Mouse (Mus musculus) testis, adult 2 months (tissue): ENCODE results near the gene Nt5c2. TPM values are rescaled to one million over a fixed set of nuclear protein-coding genes. Genes with fewer than 3 reads are reported as not detected.
"Not testable (repeated sequence)": the region's sequence is repeated elsewhere in the genome, so short reads cannot be mapped to it uniquely, and the experiment has no call there.

Experiments
- H3K27ac ChIP-seq: fragments of 200-500 bp; 2 replicates; pipeline ENCODE4 v1.5.1; 2012; ENCODE audit warnings: low read depth, low read length; ENCODE audit not compliant: control insufficient read depth, insufficient read depth
- H3K27me3 ChIP-seq: fragments of 200-500 bp; 2 replicates; pipeline ENCODE4 v1.6.1; 2012; ENCODE audit warnings: mild to moderate bottlenecking, low read length, moderate library complexity; ENCODE audit not compliant: control insufficient read depth, insufficient read depth
- H3K36me3 ChIP-seq: fragments of 200-500 bp; 2 replicates; pipeline ENCODE4 v1.6.1; 2012; ENCODE audit warnings: mild to moderate bottlenecking, low read length; ENCODE audit not compliant: control insufficient read depth, insufficient read depth
- H3K4me1 ChIP-seq: fragments of 200-500 bp; 2 replicates; pipeline ENCODE4 v1.6.1; 2012; ENCODE audit warnings: low read length; ENCODE audit not compliant: control insufficient read depth, insufficient read depth
- H3K4me3 ChIP-seq: fragments of 200-500 bp; 2 replicates; pipeline ENCODE4 v1.5.1; 2012; ENCODE audit warnings: low read depth, mild to moderate bottlenecking, low read length, moderate library complexity, mixed read lengths; ENCODE audit not compliant: control insufficient read depth
- CTCF ChIP-seq: fragments of 200-500 bp; IDR thresholded peaks from 2 replicates; pipeline ENCODE4 v1.5.1; 2012; ENCODE audit warnings: low read depth, mild to moderate bottlenecking, inconsistent platforms, low read length, moderate library complexity; ENCODE audit not compliant: control insufficient read depth, insufficient read depth, insufficient replicate concordance
- POLR2A ChIP-seq: fragments of 200-500 bp; IDR thresholded peaks from 2 replicates; pipeline ENCODE4 v1.6.1; 2012; ENCODE audit warnings: low read depth, mild to moderate bottlenecking, inconsistent platforms, low read length, moderate library complexity; ENCODE audit not compliant: control insufficient read depth
- polyA plus RNA-seq: library from polyadenylated mRNA; depleted of rRNA; stranded (reverse); fragments of >200 nt; gene quantifications from 2 replicates; pipeline ENCODE4 v1.2.3, GENCODE M21; 2012

The Nt5c2 gene
- polyA plus RNA-seq, 1 experiment, result 38.6 TPM

DNA sequence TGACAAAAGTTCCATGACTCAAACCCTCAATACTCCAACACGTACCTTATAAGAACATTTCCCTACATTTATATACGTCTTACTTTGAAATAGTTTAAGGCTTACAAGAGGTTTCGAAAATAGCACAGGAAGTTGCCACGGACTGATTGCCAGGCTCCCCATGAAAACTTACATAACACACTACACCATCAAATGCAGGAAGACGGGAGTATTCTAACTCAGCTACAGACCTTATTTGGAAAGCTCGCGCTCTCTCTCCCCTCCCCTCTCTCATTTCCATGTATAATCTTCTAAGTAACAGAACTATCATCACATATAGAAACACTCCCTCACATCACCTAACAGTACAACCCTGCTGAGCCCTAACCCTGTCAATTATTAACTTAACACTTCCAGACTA lies 5.5 kb downstream of the Nt5c2 start:
- H3K36me3 ChIP-seq, result no peaks in the 10 kb centered on the region
- H3K27ac ChIP-seq, result no peak overlapping the region
- no peak overlapping the region for H3K4me3 ChIP-seq
- TF ChIP-seq CTCF (no peak), POLR2A (no peak)
- peaks cover 6% of the 10 kb centered on the region; the same call in 1 of the 2 replicates for H3K4me1 ChIP-seq
- no peaks in the 10 kb centered on the region; the same call in 1 of the 2 replicates for H3K27me3 ChIP-seq

DNA sequence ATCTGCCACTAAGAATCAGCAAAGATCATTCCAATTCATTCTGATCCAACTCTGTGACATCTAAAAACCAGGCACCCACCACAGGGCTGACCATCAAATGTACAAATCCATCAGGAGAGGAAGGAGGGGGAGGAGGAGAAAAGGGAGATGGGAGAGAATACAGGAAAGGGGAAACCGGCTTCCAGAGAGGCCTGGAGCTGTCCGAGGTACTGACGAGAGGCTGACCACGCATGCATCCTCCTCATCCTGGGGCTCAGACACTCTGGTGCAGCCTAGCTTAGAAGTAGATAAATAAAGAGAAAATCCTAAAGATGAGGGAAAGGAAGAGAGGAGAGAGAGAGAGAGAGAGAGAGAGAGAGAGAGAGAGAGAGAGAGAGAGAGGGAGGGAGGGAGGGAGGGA lies 8.6 kb downstream of the Nt5c2 start:
- Histone ChIP-seq H3K27ac (no peak overlapping the region), H3K36me3 (no peaks in the 10 kb centered on the region), H3K4me1 (no peaks in the 10 kb centered on the region), H3K4me3 (no peak overlapping the region), H3K27me3 (no peaks in the 10 kb centered on the region)
- TF ChIP-seq POLR2A, result no peak
- no peak for TF ChIP-seq CTCF

DNA sequence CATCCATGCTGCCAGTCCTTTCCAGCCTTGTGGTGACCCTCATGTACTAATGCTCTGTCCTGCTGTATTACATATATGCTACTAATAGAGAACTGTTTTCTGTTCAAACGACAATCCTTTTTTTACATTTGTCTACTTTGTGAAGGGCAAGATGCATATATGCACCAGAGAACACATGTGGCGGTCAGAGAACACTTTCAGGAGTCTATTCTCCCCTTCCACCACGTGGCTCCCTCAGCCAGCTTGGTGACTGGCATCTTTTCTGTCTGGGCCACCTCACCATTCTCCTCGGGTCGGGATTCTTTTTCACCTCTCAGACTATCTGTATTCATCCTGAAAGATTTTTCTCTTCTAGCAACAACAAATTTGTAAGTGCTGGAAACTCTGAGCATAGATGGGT lies 9.1 kb downstream of the Nt5c2 start:
- no peaks in the 10 kb centered on the region for H3K27me3 ChIP-seq
- TF ChIP-seq POLR2A, result no peak
- TF ChIP-seq CTCF, result no peak
- H3K36me3 ChIP-seq, result no peaks in the 10 kb centered on the region
- H3K4me1 ChIP-seq, result no peaks in the 10 kb centered on the region
- no peak overlapping the region for H3K4me3 ChIP-seq
- H3K27ac ChIP-seq, result no peak overlapping the region

DNA sequence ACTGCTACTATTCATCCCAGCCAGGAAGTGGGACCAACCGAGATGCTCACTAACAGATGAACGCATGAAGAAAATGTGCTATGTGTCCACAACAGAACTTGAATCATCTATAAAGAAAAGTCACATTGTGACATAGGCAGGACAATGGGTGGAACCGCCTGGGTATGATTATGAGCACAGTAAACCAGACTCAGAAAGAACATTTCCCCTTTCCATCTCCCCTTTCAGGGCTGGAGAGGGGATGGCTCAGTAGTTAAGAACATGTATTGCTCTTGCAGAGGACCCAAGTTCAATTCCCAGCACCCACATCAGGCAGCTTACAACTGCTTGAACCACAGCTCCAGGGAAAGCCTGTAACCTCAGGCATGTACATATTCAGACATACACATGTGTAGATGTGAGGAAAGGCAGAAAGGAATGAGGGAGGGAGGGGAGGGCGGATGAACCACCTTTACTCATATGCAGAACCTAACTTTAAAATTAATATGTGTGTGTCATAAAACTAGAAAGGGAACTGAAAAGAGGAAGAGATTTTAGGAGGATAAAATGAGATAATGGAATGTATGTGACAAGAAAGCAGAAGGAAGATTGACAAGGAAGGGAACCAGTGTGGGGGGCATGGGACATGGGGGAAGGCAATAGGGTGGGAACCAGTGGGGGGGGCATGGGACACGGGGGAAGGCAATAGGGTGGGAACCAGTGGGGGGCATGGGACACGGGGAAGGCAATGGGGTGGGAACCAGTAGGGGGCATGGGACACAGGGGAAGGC lies 11.0 kb downstream of the Nt5c2 start:
- no peak overlapping the region for H3K4me3 ChIP-seq
- H3K36me3 ChIP-seq, result no peaks in the 10 kb centered on the region
- no peaks in the 10 kb centered on the region for H3K4me1 ChIP-seq
- no peak overlapping the region for H3K27ac ChIP-seq
- TF ChIP-seq CTCF (no peak), POLR2A (no peak)
- no peaks in the 10 kb centered on the region for H3K27me3 ChIP-seq

DNA sequence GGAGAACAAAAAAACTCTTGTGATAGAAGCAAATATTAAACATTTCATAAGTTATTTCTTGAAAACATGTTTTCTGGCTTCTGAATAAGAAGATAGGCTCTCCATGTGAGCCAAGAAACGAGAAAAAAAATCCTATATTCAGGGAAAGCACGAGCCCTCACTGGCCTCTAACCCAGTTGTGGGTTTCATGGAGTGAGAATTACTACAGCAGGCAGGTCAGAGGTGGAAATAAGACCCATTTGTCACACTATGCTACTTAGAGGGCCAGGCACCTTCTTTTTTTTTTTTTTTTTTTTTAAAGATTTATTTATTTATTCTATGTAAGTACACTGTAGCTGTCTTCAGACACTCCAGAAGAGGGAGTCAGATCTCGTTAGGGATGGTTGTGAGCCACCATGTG lies 14.6 kb downstream of the Nt5c2 start:
- not testable (repeated sequence) for H3K27me3 ChIP-seq, H3K27ac ChIP-seq, H3K4me1 ChIP-seq, H3K4me3 ChIP-seq, H3K36me3 ChIP-seq

DNA sequence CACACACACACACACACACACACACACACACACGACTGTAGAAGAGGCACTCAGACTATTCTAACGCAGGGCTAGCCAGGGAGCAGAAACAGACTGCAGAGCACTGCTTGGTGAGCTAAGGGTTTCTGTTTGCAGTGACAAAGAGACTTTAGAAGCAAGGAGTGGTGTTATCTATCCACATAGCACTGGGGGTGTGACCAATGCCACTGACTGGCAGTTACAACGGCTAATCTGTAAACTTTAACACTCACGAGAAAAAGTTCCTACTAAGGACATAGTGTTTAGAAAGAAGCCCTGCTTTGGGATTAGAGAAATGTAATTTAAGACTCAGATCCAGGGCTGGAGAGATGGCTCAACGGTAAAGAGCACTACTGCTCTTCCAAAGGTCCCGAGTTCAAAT lies 15.2 kb downstream of the Nt5c2 start:
- no peak overlapping the region for H3K27ac ChIP-seq
- H3K27me3 ChIP-seq, result no peaks in the 10 kb centered on the region
- no peak overlapping the region for H3K4me3 ChIP-seq
- H3K36me3 ChIP-seq, result no peaks in the 10 kb centered on the region
- TF ChIP-seq POLR2A (no peak), CTCF (no peak)
- no peaks in the 10 kb centered on the region for H3K4me1 ChIP-seq

DNA sequence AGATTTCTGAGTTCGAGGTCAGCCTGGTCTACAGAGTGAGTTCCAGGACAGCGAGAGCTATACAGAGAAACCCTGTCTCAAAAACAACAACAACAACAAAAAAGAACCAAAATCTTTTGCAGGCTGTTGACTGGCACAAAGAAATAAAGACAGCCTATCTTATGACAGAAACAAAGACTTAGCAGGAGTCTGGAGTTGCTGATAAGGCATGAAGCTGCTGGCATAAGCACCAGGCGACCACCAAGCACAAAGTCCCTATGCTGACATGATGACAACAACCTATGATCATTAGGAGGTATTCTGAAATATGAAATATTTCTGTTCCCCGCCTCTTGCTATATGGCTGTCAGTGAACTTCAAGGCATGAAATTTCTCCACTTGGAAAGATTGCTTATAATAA lies 16.0 kb downstream of the Nt5c2 start:
- Histone ChIP-seq H3K4me1 (no peaks in the 10 kb centered on the region), H3K36me3 (no peaks in the 10 kb centered on the region), H3K27me3 (no peaks in the 10 kb centered on the region), H3K27ac (no peak overlapping the region), H3K4me3 (no peak overlapping the region)
- TF ChIP-seq POLR2A (no peak), CTCF (no peak)

DNA sequence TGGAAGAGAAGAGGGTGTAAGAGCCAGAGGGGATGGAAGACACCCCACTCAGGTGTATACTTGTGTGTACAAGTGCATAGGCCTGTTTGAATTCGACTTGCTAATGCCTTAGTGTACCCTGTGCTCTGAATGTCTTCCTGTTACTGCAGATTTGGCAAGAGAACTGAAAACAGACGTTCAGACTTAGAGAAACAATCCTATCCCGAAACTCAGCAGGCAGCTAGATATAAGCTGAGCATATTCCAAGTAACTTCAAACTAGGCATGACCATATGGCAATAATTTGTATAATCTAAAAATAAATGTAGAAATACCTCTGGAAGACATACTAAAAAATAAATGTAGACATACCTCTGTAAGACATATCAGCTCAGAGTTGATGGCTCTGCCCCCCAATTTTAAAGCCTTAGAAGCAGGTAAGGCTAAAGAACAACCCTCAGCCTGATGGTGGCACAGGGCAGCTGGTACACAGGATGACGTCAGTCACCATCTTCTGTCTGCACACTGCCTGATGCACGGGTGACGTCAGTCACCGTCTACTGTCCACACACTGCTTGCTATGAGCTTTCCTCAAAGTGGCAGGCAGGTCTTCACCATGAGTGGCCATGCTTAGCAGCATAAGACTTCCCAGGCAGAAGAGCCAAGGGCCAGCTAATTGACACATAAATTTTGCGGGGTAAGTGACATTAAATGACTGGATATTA lies 16.6 kb downstream of the Nt5c2 start:
- Histone ChIP-seq H3K36me3 (no peaks in the 10 kb centered on the region), H3K4me1 (no peaks in the 10 kb centered on the region), H3K4me3 (no peak overlapping the region), H3K27me3 (no peaks in the 10 kb centered on the region), H3K27ac (no peak overlapping the region)
- TF ChIP-seq CTCF, result no peak
